Mouse (Mus musculus): ENCODE measurements around the gene Gne. TPM values are rescaled to one million over a fixed set of nuclear protein-coding genes. Genes with fewer than 3 reads are reported as not detected.
"Not testable (repeated sequence)": the region's sequence is repeated elsewhere in the genome, so short reads cannot be mapped to it uniquely, and the experiment has no call there.

The Gne gene
- total RNA-seq, 2 experiments from 2014 or later: 28.2 to 32.7 TPM

DNA sequence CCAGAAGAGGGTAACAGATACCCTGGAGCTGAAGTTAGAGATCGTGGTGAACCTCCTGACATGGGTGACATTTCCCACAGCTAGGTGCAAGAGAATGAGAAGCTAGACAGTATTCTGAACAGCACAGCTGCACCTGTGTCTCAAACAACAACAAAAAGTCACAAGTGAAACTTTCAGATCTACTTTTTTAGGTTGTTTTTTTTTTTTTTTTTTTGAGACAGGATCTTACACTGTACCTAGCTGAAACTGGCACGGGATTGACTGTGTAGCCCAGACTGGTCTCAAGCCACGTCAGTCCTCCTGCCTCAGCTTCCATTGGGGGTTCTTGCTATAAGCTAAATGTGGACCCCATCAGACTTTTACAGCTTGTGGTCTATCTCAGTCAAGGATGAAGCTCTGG lies 10.2 kb downstream of the Gne start:
- no peak for ATAC-seq (replicated peaks; ENCODE audit: poor library complexity)

DNA sequence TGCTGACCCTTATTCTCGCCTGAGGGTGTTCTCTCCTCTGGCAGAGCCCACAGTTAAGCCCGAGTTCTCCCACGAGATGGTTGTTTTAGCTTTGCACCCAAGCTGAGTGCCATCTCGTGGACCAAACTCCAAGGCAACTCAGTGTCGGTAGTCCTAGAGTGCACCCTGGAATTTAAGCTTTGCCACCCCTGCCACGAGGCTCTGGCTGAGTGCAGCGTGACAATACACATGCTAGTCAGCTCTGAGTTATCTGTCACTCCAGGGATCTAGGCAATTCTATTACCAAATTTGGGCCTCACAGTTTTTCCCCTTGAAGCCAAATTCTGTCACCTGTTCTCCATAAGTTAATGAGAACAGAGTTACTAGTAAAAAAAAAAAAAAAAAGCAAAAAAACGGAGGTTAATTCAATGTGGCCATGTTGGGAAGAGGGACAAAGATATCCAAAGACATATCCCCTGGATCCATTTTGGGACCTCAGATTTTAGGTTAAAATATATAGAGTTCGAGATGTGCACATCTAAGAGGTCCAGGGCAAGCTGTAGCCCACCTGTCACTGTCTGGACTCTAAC lies 11.0 kb downstream of the Gne start:
- ATAC-seq (replicated peaks; ENCODE audit: poor library complexity): peak; percentile 51

DNA sequence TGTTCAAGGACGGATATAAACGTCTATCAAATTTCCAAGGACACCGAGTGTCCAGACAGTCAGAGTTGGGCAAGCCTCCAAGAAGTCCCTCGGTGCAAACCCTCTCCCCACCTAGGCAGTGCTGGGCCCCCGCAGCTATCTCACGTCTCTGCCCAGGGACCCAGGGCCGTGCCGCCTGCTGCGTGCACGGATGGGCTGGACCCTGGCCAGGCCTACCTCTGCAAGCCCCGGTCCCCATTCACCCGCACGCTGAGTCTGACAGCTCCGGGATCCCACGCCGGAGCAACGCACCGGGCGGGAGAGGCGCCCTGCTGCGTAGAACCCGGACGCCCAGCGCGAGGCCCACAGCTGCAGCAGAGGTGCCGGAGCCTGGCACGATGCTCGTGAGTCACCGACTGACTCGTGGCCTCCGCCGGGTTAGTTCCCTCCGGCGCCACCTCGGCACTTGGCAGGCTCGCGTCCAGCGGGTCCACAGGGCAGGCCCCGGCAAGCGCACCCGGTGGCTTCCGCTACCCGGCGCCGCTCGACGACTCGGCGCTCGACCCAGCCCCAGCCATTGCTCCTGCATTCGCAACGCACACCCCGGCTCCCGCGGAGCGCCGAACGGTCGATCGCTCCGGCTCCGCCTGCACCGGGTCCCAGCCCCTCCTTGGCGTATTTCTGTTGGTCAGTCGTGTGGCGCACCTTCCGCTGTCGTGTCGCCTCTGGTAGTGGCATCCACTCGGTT lies 11.7 kb downstream of the Gne start:
- peak; percentile 88 for ATAC-seq (replicated peaks; ENCODE audit: poor library complexity)

DNA sequence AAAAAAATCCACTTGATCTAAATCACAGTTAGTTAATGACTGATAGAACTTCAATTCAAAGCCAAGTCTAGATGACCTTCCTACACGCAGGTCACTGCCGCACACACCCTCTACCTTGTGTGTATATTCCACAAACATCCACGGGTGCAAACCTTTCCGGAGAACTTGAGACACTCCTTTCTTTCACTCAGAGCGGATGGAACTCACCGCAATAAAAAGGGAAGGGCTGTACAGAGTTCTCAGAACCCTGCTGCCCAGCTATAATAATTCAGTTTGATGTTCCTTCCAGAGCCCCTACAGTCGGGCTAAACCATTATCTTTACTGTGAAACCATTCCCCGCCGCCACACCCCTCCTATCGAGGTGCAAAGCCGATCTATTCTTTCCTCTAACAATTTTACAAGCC lies 12.2 kb downstream of the Gne start:
- peak; percentile 38 for ATAC-seq (replicated peaks; ENCODE audit: poor library complexity)

DNA sequence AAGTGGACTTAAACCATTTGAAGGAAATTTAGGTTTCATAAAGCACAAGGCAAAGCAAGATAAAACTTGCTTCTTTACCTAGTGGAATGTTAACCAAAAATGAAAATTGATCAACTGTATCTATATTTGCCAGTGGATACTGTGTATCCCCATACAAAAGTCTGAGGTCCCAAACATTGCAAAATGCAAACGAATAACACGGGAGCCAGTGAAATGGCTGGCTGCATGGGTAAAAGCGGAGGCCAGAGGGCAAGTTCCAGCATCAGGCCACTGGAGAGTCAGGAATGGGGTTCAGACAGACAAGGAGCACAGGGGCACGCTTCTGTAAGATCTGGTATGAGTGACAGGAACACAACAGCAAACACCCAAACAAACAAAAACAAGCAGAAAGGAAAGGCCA lies 13.3 kb downstream of the Gne start:
- no peak for ATAC-seq (replicated peaks; ENCODE audit: poor library complexity)

DNA sequence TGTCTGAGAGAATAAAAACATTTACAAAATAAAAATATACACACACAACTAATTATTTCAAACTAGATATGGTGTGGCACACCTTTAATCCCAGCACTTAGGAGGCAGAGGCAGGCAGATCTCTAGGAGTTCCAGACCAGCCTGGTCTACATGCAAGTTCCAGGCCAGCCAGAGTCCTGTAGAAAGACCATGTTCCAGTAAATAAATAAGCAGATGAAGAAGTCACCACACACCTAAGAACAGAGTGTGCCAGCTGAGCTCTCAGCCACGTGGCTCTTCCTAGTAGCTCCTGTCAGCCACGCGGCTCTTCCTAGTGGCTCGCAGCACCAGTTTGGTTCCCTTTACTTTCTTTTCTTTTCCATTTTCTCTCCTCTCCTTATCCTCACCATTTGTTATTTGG lies 14.6 kb downstream of the Gne start:
- ATAC-seq (replicated peaks; ENCODE audit: poor library complexity): no peak

DNA sequence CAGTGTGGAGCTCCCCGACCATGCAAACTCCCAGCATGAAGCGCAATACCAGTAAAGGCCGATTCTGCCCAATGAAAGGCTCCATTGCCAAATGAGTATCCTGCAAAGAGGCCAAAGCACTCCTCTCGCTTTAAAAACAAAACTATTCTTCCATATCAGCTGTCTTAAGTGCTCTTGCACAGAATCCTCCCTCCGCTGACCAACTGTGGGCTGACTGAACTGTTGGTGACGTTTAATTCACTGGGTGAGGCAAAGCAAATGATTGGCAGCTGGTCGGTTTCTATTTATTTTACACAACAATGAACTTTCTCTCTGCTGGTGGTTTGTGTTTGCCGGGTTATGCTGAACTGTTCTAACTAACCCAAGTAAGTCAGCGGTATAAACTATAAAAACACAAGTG lies 15.2 kb downstream of the Gne start:
- no peak for ATAC-seq (replicated peaks; ENCODE audit: poor library complexity)

DNA sequence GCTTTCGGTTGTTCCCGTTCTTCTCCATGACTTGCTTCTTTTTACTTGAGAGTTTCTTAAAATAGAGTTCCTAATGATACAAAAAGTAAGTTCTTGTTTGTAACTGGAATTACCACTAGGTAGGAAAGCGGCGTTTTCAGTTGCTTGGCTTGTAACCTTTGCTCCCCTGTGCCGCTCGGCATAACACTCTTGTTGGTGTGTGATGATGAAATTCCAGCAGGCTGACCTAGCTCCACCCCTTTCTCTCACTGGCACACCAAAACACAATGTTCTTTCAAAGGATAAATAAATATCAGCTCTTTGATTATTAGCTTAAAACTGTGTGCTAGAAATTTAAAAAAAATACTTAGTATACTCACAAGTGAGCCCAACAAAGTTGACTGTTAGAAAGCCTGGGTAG lies 17.1 kb downstream of the Gne start:
- ATAC-seq (replicated peaks; ENCODE audit: poor library complexity): no peak

DNA sequence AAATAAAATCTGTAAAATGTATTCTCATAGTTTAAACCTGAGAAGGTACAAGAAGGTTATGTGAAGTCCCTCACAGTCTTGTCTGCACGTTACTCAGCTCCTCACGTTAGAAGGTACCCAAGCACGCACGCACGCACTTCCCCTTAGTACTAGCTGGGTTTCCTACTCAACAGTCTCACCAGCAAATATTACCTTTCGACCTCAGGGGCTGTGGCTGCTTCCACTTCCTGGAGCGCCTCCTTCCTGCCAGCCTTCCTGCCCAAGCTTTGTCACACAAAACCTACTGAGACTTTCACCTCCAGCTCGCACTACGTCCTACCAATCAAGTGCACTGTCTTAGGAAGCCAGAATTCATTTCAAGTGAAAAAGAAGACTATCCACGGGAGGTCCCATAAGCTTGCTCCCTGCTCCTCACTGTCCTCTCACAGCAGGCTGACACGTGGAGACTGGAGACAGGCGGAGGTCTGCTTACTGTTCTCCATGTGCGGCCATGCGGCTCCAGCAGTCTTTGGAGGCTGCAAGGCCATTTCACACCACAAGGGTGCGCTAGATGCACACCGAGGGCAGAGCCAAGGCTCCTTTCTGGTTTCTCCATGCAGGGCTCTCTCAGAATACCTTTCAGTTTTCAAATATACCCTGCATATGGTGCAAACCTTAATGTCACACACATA lies 18.5 kb downstream of the Gne start:
- peak; percentile 89 for ATAC-seq (replicated peaks; ENCODE audit: poor library complexity)

DNA sequence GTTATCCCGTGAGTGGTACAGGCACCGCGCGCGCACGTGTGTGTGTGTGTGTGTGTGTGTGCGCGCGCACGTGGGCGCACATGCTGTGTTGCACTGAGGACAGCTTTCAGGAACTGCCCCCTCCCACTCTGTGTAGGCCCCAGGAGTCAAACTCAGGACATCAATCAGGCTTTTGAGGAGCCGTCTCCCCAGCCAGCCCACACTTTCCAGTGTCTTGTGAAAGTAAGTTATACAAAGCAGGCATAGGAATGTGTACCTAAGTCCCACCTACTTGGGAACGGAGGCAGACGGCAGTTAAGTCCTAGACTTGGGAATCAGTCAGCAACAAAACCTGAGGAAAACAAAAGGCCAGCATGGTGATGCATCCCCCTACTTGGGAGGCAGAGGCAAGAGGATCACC lies 21.2 kb downstream of the Gne start:
- peak; percentile 35 for ATAC-seq (replicated peaks; ENCODE audit: poor library complexity)

DNA sequence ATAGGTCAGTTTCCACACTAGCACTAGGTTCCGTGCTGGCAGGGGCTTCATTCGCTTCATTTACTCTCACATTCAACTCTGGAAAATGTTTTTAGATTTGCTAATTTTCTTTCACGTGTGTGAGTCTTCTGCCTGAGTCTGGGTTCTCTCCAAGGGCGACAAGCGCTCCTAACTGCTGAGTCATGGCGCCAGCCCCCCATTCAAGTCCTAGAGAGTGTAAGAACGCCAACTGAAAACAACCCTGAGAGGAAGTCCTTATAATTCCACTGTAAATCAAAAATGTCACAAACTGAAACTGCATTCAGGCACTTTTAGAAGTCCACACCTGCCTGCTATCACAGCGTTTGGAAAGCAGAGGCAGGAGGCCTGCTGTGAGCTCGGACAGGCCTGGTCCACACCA lies 21.9 kb downstream of the Gne start:
- ATAC-seq (replicated peaks; ENCODE audit: poor library complexity): peak; percentile 55

DNA sequence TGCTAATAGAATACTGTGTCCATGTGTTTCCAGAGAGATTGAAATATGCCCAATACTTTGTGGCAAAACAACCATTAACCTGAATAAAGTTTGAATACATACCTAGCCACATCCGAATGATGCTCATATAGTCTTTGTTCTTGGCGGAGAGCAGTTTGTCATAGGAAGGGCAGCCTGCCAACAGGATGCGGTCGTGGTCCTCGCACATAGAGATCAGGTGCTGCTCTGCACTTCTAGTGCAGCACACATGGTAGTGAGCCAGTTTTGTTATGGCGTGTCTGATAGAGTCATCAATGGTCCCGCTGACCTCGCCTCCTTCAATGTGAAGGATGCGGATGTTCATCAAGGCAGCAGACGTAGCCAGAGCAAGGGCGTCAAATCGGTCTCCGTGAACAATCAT lies 24.3 kb downstream of the Gne start:
- no peak for ATAC-seq (replicated peaks; ENCODE audit: poor library complexity)

DNA sequence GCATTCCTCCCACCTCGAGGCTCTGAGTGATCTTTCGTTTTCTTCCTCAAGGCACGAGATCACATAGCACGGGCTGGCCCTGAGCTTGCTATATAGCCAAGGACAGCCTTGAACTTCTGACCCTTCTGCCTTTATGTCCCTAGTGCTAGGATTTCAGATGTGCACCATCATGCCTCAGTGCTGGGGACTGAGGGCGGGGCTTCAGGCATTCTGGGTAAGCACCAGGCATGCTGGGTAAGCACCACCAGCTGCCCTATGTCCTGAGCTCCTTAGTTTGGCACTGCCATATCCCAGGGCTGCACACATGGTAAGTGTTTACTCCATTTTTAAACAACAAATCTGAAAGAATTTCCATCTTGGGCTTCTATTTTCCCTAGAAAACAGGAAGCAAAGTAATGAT lies 34.2 kb downstream of the Gne start:
- ATAC-seq (replicated peaks; ENCODE audit: poor library complexity): no peak

DNA sequence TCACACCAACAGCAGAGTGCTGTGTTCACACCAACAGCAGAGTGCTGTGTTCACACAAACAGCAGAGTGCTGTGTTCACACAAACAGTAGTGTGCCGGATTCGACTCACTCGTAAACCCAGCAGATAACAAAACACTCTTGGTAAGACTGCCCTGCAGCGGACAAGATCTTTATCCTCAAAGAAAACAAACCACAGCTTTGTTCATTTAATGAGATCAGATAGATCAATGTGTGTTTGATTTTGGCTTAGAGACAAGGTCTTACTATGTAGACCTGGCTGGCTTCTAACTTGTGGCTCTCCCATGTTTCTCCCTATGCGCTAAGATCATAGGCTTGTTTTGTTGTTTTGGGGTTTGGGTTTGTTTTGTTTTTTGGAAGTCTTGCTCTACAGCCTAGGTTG lies 37.9 kb downstream of the Gne start:
- ATAC-seq (replicated peaks; ENCODE audit: poor library complexity): no peak

DNA sequence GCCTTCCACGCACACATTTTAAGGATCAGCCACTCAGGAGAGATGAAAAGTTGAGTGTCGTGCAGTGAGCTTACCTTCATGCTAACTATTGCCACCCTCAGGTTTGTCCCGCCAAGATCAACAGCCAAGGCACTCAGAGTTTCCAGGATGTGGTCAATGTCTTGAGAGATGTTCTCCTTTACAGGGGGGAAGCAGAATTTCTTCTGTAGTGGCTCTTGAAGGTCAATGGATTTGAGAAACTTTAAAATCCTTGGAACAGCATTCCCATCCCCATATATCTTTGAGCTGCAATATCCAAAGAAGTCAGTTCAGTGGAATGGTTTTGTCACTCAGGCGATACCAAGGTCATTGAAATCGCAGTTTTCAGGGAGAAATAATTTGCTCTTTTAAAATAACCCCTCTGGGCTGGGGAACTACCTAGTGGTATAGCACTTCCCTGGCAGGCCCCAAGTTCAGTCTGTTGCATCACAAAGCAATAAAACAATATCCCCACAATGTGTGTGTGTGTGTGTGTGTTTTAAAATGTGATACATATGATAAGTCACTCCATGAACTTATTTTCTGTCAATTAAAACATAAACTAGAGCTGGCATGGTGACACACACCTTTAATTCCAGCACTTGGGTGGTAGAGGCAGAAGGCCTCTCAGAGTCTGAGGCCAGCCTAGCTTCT lies 39.2 kb downstream of the Gne start:
- no peak for ATAC-seq (replicated peaks; ENCODE audit: poor library complexity)

DNA sequence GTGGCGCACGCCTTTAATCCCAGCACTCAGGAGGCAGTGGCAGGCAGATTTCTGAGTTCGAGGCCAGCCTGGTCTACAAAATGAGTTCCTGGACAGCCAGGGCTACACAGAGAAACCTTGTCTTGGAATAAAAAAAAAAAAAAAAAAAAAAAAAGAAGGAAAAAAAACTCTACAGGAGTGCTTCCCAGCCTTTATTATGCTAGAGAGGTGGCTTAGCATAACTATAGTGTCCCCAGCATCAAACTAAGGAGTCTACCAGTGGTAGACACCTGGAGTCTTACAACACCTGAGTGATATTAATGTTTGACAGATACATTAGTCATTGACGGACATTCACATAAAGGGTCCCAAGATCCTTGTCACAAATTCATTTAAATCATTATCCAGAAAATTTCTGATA lies 40.8 kb downstream of the Gne start:
- ATAC-seq (replicated peaks; ENCODE audit: poor library complexity): not testable (repeated sequence)

DNA sequence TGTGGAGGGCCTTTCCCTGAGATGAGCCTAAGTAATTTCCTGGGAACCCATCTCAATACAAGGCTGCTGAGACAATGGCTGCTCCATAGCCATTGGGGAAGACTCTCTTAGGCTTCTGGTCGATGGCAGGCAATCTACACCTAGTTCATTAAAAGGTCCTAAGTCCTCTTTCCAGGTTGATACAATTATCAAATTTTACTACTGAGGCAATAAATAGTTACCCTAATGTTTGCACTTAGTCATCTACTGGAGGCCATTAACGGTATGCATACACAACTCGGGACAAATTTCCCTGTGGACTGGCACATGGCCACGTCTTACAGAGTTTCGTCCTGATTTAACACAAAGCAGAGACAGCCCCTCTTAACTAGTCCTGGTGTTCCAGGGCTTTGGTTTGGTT lies 41.5 kb downstream of the Gne start:
- ATAC-seq (replicated peaks; ENCODE audit: poor library complexity): no peak

DNA sequence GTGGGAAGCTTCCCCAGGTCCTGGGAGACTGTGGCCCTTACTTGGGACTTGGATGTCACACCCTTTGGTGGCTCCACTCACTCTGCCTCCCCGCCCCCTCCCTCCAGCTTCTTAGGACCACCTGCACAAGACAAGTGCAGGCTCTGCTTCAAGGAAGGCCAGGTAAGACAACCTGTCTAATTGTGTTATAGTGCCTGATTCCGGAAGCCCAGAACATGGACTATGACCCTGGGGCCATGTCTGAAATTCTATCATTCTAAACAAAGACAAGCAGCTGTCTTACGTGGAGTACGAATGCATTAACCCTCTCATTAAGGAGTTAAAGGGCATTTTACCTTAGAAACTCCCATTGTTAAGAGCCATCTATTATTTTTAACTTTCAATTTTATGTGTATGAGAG lies 43.2 kb downstream of the Gne start:
- ATAC-seq (replicated peaks; ENCODE audit: poor library complexity): no peak

DNA sequence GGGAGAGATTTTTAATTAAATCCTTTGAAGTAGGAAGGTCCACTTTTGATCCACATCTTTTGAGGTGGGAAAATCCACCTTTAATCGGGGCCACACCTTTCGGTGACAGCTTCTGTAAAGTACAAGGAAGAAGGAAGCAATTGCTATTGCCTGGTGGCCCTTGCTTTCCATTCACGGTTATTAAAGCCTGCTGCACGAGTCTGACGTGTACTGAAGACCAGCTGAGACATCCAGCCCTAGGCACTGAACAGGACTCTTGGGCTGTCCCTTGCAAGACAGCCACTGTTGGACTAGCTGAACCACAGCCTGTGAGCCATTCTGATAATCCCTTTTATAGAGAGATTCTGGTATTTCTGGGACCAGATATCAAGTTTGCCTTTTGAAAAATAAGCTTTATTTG lies 47.5 kb downstream of the Gne start:
- ATAC-seq (replicated peaks; ENCODE audit: poor library complexity): no peak

DNA sequence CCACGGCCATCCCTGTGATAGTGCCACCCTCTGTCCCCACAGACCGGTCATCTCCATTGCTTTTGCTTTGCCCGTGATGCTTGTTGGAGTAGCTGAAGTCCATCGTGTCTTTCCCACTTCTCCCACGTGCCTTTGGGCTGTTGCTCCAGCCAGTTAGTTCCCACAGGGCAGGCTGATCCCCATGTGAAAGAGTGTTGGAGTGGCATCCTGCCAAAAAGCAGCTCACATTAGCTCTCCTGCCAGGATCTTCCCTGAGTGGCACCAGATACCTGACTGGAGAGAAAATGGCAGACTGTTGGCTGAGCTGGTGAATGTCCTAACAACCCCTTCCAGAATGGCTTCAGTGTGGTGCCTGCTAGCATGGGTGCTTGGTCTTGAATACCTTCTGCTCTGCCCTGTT lies 52.5 kb downstream of the Gne start:
- no peak for ATAC-seq (replicated peaks; ENCODE audit: poor library complexity)

DNA sequence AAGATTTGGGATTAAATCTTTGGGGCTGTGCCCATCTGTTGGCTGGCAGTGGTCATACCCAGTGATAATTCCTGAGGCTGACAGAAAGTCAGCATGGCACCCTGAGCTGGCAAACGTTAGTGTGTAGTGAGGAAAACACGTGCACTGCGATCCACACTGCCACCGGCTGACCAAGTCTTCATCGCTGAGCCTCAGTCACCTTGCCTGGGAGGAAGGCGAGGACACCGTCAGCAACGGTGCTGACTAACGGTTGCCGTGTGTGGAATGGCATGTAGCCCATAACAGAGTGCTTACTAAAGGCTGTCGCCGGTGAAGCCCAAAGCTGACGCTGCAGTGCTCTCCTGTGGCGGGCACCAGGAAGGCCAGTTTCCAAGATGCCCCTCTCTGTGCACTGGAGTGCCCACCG lies 54.3 kb downstream of the Gne start:
- no peak for ATAC-seq (replicated peaks; ENCODE audit: poor library complexity)
